Mouse (Mus musculus) liver, embryonic 13.5 days (tissue): Measurements from ENCODE around the gene Cdh11. TPM values are rescaled to one million over a fixed set of nuclear protein-coding genes. Genes with fewer than 3 reads are reported as not detected.
"Not testable (repeated sequence)": the region's sequence is repeated elsewhere in the genome, so short reads cannot be mapped to it uniquely, and the experiment has no call there.

Experiments
- ATAC-seq: fragments of 200-750 bp; cut with Nextera tagmentation; 2 replicates; pipeline ENCODE4 v1.8.0; 2017; ENCODE audit warnings: low read depth, mild to moderate bottlenecking, moderate number of reproducible peaks, moderate library complexity
- DNase-seq: peaks from one replicate; pipeline ENCODE4 v3.0.0; 2022
- H3K27ac ChIP-seq: fragments of 300-500 bp; sonication (generic); 2 replicates; pipeline ENCODE4 v1.5.1; 2015; ENCODE audit warnings: moderate library complexity, mild to moderate bottlenecking, inconsistent platforms
- H3K27me3 ChIP-seq: fragments of 300-500 bp; sonication (generic); 2 replicates; pipeline ENCODE4 v1.6.1; 2015; ENCODE audit warnings: mild to moderate bottlenecking, inconsistent platforms
- H3K36me3 ChIP-seq: fragments of 300-500 bp; sonication (generic); 2 replicates; pipeline ENCODE4 v1.6.1; 2015; ENCODE audit warnings: mild to moderate bottlenecking, inconsistent platforms
- H3K4me1 ChIP-seq: fragments of 300-500 bp; sonication (generic); replicated peaks from 2 replicates; pipeline ENCODE4 v1.6.1; 2015; ENCODE audit warnings: inconsistent platforms
- H3K4me2 ChIP-seq: fragments of 300-500 bp; sonication (generic); 2 replicates; pipeline ENCODE4 v1.6.1; 2015; ENCODE audit warnings: inconsistent platforms, mild to moderate bottlenecking, moderate library complexity
- H3K4me3 ChIP-seq: fragments of 300-500 bp; sonication (generic); replicated peaks from 2 replicates; pipeline ENCODE4 v1.5.1; 2015; ENCODE audit warnings: mild to moderate bottlenecking, inconsistent platforms
- H3K9ac ChIP-seq: fragments of 300-500 bp; sonication (generic); 2 replicates; pipeline ENCODE4 v1.6.1; 2015; ENCODE audit warnings: mild to moderate bottlenecking, inconsistent platforms
- H3K9me3 ChIP-seq: fragments of 300-500 bp; sonication (generic); replicated peaks from 2 replicates; pipeline ENCODE4 v1.6.1; 2016; ENCODE audit warnings: inconsistent platforms
- WGBS: fragments of 180-500 bp; shearing (Covaris S2); methylation state at CpG from one replicate; pipeline ENCODE4 v1.1.7; 2015; ENCODE audit not compliant: insufficient replicate concordance; 5-methylcytosine and 5-hydroxymethylcytosine counted together
- polyA plus RNA-seq: library from polyadenylated mRNA; unstranded; fragments of >200 nt; fragmentation: Nextera tagmentation; extraction: Ambion mirVana; gene quantifications from 2 replicates; pipeline ENCODE4 v1.2.1, GENCODE M21; 2015

Cdh11 gene
- polyA plus RNA-seq, 1 experiment from 2014 or later, result 3.5 TPM

DNA sequence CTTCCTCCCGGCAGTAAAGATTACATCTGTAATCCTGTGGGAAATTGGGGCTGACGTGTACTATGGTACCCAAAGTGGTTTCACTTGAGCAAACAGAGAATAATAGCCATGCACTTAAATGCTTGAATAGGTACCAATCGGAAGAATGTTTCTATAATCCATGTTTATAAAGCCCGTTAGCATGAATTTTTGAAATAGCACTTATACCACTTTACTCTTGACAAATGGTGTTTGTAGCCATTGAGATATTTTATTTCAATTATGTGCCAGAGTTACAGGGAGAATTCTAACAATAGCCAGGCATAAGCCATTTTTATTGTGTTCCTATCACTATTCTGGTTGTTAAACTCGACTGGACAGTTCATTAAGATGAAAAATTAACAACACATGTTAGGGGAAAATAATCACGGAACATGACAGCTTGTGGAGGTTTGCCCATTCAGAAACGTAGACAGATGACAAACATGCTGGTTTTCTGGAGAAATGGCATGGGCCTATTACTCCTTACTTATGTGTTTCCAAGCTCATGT is 80.0 kb downstream of the Cdh11 start:
- no peaks in the 10 kb centered on the region for H3K27me3 ChIP-seq
- no peak overlapping the region for H3K4me2 ChIP-seq
- no peak for DNase-seq
- no peak overlapping the region for H3K4me3 ChIP-seq
- H3K9me3 ChIP-seq, result no peaks in the 10 kb centered on the region
- no peaks in the 10 kb centered on the region for H3K4me1 ChIP-seq
- H3K9ac ChIP-seq, result no peak overlapping the region
- no peaks in the 10 kb centered on the region for H3K36me3 ChIP-seq
- 63% methylated on average over 7 of the region's 7 CpGs for WGBS
- no peak for ATAC-seq
- no peak overlapping the region for H3K27ac ChIP-seq

DNA sequence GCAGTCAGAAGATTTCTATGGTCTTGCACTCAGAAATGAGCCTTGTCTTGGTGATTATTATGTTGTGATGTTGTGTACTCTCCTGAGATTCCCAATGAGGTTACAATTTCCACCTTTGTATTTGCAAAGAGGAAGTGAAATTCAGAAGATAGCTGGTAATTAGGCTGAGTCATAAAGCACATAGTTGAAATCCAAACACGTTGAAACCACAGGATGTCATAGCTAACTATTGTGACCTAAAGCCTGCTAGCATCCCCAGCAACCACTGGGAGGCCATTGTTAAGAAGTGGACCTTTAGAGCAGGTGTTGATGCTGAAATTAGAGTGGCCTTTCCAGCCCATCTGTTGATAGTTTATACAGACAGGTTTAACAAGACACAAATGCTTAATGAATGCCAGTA is 85.2 kb downstream of the Cdh11 start:
- Histone ChIP-seq H3K36me3 (no peaks in the 10 kb centered on the region), H3K27ac (no peak overlapping the region), H3K4me2 (no peak overlapping the region), H3K9me3 (no peaks in the 10 kb centered on the region), H3K27me3 (no peaks in the 10 kb centered on the region), H3K4me3 (no peak overlapping the region), H3K4me1 (no peaks in the 10 kb centered on the region), H3K9ac (no peak overlapping the region)
- 5% methylated on average over 1 of the region's 1 CpGs for WGBS
- ATAC-seq (no peak), DNase-seq (no peak)

DNA sequence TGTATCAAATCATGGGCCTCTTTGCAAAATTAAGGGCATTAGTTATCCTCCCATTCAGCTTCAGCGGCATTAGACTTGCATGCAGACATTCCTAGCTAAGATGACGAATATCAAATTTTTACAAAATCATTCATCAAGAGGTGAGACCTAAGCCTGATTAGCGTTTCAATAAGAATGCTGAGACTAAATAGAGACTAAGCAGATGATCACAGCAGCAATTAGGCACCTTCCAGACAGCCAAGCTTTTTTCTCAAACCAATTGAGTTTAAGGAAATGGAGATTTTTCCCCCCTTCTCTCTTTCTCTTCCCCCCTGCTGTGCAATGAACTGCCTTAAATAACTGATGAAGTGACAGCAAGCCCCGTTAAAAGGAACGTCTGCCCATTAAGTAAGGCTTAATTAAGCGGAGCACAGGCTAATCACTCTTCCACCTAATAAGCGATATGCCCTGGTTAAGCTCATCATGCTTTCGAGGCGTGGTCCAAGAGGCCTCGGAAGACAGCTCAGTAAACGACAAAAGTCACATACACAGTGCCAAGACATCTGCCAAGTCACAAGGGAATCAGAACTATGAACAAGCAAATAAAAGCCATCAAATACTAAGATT is 87.1 kb downstream of the Cdh11 start:
- Histone ChIP-seq H3K4me1 (no peaks in the 10 kb centered on the region), H3K36me3 (no peaks in the 10 kb centered on the region), H3K4me2 (no peak overlapping the region), H3K9ac (no peak overlapping the region), H3K27ac (no peak overlapping the region), H3K4me3 (no peak overlapping the region), H3K27me3 (no peaks in the 10 kb centered on the region), H3K9me3 (no peaks in the 10 kb centered on the region)
- 40% methylated on average over 11 of the region's 11 CpGs for WGBS
- DNase-seq (no peak), ATAC-seq (no peak)

GRCm38 (mm10) chr8:102693465-102693864 is 92.0 kb downstream of the Cdh11 start:
- DNase-seq (no peak), ATAC-seq (no peak)
- Histone ChIP-seq H3K27me3 (no peaks in the 10 kb centered on the region), H3K36me3 (no peaks in the 10 kb centered on the region), H3K4me2 (no peak overlapping the region), H3K4me3 (no peak overlapping the region), H3K9ac (no peak overlapping the region), H3K4me1 (no peaks in the 10 kb centered on the region), H3K27ac (no peak overlapping the region), H3K9me3 (no peaks in the 10 kb centered on the region)
- 35% methylated on average over 1 of the region's 1 CpGs for WGBS

DNA sequence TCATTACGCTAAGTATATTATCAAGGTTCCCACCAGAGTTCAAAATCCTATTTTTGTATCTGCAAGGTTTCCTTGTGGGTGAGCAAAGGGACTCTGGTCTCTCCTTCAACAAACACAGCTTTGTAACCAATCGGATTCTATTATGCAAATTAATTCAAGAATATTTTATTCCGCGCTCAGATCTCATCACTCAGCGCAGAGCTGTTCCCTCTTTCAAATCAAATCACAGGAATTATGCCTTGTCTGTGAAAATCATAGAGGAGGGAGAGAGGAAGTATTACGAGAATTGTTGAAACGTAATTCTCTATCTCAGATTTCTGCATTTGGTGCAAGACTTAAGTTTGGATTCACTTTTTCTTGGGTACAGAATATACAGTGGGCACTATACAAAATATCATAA is 100.0 kb downstream of the Cdh11 start:
- H3K9ac ChIP-seq, H3K4me1 ChIP-seq, DNase-seq, H3K36me3 ChIP-seq, ATAC-seq, H3K4me2 ChIP-seq, H3K9me3 ChIP-seq, H3K4me3 ChIP-seq, H3K27ac ChIP-seq, H3K27me3 ChIP-seq: not testable (repeated sequence)
- WGBS, result 68% methylated on average over 7 of the region's 7 CpGs

DNA sequence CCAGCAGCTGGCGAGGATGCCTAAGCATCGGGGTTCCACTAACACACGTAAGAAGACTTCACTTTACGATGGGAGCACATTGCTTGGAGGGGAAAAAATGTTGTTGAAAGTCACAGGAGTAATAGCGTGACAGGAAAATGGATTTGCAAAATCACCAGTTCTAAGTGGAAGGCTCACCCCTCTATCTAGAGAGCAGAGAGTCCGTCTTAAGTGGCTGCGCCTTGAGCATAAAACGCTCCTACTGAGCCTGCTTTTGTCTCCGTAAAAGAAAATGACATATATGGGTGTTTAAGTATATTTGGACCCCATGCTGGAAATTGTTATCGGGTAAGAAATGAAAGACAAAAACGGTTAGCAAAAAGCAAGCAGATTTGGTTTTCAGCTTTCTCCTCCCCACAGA is 100.4 kb downstream of the Cdh11 start:
- H3K27me3 ChIP-seq, result no peaks in the 10 kb centered on the region
- H3K4me2 ChIP-seq, result no peak overlapping the region
- no peak overlapping the region for H3K27ac ChIP-seq
- no peaks in the 10 kb centered on the region for H3K9me3 ChIP-seq
- no peaks in the 10 kb centered on the region for H3K4me1 ChIP-seq
- WGBS, result 72% methylated on average over 11 of the region's 11 CpGs
- no peak for DNase-seq
- ATAC-seq, result no peak
- H3K36me3 ChIP-seq, result no peaks in the 10 kb centered on the region
- no peak overlapping the region for H3K4me3 ChIP-seq
- no peak overlapping the region for H3K9ac ChIP-seq

GRCm38 (mm10) chr8:102677148-102677547 is 108.3 kb downstream of the Cdh11 start:
- no peak overlapping the region for H3K4me2 ChIP-seq
- H3K27ac ChIP-seq, result no peak overlapping the region

GRCm38 (mm10) chr8:102664561-102664960 is 120.9 kb downstream of the Cdh11 start:
- not testable (repeated sequence) for ATAC-seq, H3K27me3 ChIP-seq, H3K9me3 ChIP-seq, H3K36me3 ChIP-seq, H3K9ac ChIP-seq, H3K4me2 ChIP-seq, DNase-seq, H3K4me3 ChIP-seq, H3K27ac ChIP-seq, H3K4me1 ChIP-seq
- WGBS, result 61% methylated on average over 5 of the region's 5 CpGs

More at GRCm38 (mm10) chr8:102677148-102677547, 108.3 kb downstream of the Cdh11 start:
- Histone ChIP-seq H3K9ac (no peak overlapping the region), H3K4me3 (no peak overlapping the region), H3K36me3 (no peaks in the 10 kb centered on the region), H3K27me3 (no peaks in the 10 kb centered on the region), H3K9me3 (no peaks in the 10 kb centered on the region), H3K4me1 (no peaks in the 10 kb centered on the region)
- WGBS, result 85% methylated on average over 3 of the region's 3 CpGs
- ATAC-seq, result no peak
- no peak for DNase-seq

GRCm38 (mm10) chr8:102656529-102656928 is 128.9 kb downstream of the Cdh11 start:
- no peak overlapping the region for H3K4me3 ChIP-seq
- 82% methylated on average over 2 of the region's 2 CpGs for WGBS
- no peak overlapping the region for H3K27ac ChIP-seq
- H3K27me3 ChIP-seq, result no peaks in the 10 kb centered on the region
- ATAC-seq (no peak), DNase-seq (no peak)
- H3K4me1 ChIP-seq, result no peaks in the 10 kb centered on the region
- H3K4me2 ChIP-seq, result no peak overlapping the region
- no peaks in the 10 kb centered on the region for H3K36me3 ChIP-seq
- no peak overlapping the region for H3K9ac ChIP-seq
- H3K9me3 ChIP-seq, result no peaks in the 10 kb centered on the region

DNA sequence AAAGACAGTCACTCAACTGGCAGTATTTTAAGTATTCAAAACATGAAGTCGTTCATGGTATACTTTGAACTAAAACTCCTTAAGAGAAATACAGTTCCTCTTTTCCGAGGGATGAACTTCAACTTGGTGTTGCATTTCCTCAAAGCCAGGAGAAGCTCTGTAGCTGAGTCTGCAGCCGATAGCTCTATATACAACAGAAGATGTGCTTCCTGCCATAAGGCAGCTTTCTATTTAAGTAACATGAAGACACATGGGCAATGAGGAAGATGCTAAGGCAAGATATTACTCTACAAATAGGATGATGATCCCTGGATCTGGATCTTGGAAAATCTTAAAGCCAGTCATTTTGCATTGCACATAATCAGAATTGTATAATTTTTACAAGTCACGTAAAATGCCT is 133.5 kb downstream of the Cdh11 start:
- Histone ChIP-seq H3K4me3 (no peak overlapping the region), H3K27me3 (no peaks in the 10 kb centered on the region), H3K36me3 (no peaks in the 10 kb centered on the region), H3K4me1 (no peaks in the 10 kb centered on the region), H3K4me2 (no peak overlapping the region), H3K9me3 (no peaks in the 10 kb centered on the region), H3K27ac (no peak overlapping the region), H3K9ac (no peak overlapping the region)
- ATAC-seq, result no peak
- 26% methylated on average over 4 of the region's 4 CpGs for WGBS
- no peak for DNase-seq

- Histone ChIP-seq H3K4me3 (no peak overlapping the region), H3K4me2 (no peak overlapping the region), H3K9ac (no peak overlapping the region), H3K36me3 (no peaks in the 10 kb centered on the region), H3K27me3 (no peaks in the 10 kb centered on the region), H3K9me3 (no peaks in the 10 kb centered on the region), H3K4me1 (no peaks in the 10 kb centered on the region), H3K27ac (no peak overlapping the region)
- DNase-seq (no peak), ATAC-seq (no peak)
- WGBS, result 69% methylated on average over 3 of the region's 3 CpGs
Measured at GRCm38 (mm10) chr8:102627151-102627550, 158.3 kb downstream of the Cdh11 start.

GRCm38 (mm10) chr8:102612146-102612545 is 173.3 kb downstream of the Cdh11 start:
- Histone ChIP-seq H3K4me2 (no peak overlapping the region), H3K27ac (no peak overlapping the region)
- 56% methylated on average over 4 of the region's 4 CpGs for WGBS

More at GRCm38 (mm10) chr8:102612146-102612545, 173.3 kb downstream of the Cdh11 start:
- no peaks in the 10 kb centered on the region for H3K9me3 ChIP-seq
- ATAC-seq (no peak), DNase-seq (no peak)
- H3K4me1 ChIP-seq, result no peaks in the 10 kb centered on the region
- no peaks in the 10 kb centered on the region for H3K27me3 ChIP-seq
- no peak overlapping the region for H3K4me3 ChIP-seq
- H3K9ac ChIP-seq, result no peak overlapping the region
- H3K36me3 ChIP-seq, result no peaks in the 10 kb centered on the region
